Mouse (Mus musculus) thymus, postnatal 4 days (tissue): ENCODE results near the gene Ror1.

ENCODE experiments used
- DNase-seq: peaks from one replicate; pipeline ENCODE4 v3.0.0; 2021

Gene Ror1

GRCm38 (mm10) chr4:100169683-100170082 lies 74.1 kb downstream of the Ror1 start:
- no peak for DNase-seq

- peak; percentile 29 for DNase-seq
Observed at GRCm38 (mm10) chr4:100170161-100170650, 74.6 kb downstream of the Ror1 start.

DNA sequence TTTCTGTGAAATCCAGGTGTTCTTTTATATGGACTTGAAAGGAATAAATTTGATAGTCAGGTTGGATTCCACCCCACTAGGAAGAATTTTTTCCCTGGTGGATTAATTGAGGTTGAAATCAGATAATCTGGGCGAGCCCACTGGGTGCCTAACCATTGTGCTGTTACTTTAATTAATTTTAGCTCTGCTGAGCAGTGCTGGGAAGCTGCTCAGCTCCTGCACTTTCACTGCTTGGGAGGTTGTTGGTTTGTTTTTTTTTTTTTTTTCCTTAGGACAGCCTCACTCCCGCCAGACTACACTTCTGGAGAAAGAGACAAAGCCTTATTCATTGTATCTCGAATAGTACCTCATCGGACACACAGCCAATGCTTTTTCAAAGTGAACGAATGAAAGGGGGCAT lies 75.2 kb downstream of the Ror1 start:
- no peak for DNase-seq

- no peak for DNase-seq
Observed at GRCm38 (mm10) chr4:100171483-100171898, 75.9 kb downstream of the Ror1 start.

DNA sequence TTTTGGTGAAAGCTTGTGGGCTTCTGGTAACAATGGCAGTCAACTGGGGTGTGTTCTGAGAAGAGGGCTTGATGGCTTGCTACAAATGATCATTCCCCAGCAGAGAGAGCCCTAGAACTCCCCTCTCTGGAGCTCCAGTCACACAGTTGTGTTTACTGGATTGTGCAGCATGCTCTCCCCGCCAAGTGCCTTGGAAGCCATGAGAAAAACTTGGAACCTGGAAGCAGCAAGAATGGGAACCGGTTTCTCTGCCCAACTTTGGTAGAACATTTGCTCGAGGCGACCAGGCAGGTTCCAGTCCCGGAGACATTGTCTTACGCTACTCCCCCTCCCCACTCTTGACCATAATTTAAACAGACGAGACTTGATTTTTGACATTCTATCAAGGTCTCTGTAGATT lies 80.0 kb downstream of the Ror1 start:
- DNase-seq, result no peak

- no peak for DNase-seq
Observed at GRCm38 (mm10) chr4:100178316-100178715, 82.7 kb downstream of the Ror1 start.

DNA sequence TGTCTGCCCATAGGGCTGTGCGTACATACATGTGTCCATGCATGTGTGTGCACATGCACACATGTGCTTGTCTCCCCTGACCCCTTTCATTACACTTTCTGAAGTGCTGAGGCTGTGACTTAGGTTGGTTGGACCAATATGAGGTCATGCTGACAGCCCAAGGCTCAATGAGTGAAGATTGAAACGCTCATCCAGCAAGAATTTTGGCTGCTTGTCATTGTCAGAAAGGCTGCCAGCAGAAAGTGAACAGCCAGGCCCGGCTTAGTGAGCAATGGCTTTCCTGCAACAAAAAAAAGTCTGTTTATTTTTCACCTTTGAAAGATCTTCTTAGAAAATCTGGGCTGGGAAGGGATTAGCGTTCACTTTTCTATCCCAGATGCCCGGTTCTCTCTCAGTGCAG lies 86.1 kb downstream of the Ror1 start:
- no peak for DNase-seq

DNA sequence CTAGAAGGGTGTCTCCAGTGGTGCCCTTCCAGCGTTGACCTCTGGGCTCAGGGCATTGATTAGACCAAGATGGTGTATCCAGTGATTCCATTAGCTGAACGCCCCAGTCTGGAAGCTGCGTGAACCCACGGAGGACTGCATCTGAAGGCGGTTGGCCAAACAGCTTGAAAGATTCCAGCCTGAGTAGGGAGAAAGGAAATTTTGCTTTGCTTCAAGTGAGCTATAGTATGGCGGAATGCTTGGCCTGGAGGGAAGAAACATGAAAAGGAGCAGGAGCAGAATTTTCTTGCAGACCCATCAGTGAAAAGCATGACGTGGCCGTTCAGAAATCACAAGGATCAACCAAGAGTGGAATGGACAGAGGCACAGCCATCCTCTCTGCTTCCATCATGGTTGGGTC lies 91.2 kb downstream of the Ror1 start:
- no peak for DNase-seq

DNA sequence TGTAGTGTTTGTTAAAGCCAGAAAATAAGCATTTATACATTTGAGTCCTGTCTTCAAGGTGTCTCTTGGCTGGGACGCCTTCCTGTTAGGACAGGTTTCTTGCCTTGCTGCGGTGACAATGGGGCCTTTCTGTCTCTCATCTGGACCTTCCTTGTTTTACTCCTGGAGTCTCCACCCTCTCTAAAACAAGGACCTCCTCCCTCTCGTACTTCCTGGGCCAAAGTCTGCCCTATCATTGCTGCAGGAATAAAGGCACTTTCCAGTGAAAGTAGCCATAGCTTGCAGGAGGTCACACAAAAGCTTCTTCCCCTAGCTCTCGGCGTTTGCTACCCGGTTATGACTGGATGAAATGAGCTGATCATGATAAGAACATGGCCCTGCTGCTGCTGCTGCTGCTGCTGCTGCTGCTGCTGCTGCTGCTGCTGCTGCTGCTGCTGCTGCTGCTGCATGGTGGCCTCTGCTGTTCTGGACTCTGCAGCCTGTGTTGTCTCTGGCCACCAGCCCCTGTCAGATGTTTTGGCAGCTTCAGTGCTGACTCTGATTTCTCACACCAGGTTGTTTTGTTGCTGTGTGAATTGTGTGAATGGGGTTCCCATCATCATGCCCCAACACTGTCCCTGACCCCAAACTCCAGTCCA lies 92.1 kb downstream of the Ror1 start:
- DNase-seq, result no peak

- DNase-seq, result no peak
Observed at GRCm38 (mm10) chr4:100188201-100188699, 92.7 kb downstream of the Ror1 start.

GRCm38 (mm10) chr4:100191483-100191882 lies 95.9 kb downstream of the Ror1 start:
- DNase-seq, result no peak

GRCm38 (mm10) chr4:100194136-100194535 lies 98.5 kb downstream of the Ror1 start:
- no peak for DNase-seq

DNA sequence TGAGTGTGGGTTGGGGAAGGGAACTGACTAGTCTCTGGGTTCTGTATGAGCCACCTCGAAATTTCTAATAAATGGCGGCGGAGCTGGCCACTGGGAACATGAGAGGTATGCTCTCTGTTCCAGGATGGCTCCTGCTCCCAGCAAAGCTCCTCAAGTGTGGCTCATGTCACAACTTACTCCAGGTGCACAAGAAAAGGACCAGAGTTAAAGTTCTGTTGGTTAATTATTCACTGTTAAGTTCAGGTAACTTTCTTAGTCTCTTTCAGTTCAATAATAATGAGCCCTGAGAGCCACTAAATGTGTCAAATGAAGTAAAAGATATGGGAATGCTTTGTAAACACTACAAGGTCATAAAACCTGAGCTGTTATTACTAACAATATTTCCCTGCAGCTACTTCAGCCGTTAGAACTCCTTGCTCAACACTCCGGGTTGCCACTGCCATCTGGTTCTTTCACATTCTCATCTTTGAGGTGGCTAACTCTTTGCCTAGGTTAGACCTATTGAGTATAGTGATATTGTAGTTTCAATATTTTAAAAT lies 100.7 kb downstream of the Ror1 start:
- DNase-seq, result no peak

DNA sequence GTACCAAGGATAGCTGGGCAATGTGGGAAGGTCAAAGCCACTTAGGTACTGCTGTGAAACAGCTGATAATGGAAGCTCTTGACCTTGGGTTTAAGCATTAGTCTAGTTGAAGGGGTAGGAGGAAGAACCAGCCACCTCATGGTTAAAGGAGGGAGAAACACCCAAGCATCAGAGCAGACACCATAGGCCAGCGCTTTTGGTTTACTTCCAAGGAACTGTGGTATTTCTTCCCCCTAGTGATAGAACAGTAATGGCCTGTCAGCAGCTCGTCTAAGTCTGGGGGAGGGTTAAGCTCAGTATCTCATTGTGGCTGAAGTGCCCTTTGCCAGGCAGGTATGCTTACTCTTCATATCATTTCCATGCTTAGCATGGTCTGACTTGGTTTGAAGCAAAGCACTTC lies 102.7 kb downstream of the Ror1 start:
- no peak for DNase-seq

- DNase-seq, result no peak
Observed at GRCm38 (mm10) chr4:100201322-100201721, 105.7 kb downstream of the Ror1 start.

GRCm38 (mm10) chr4:100203066-100203465 lies 107.5 kb downstream of the Ror1 start:
- DNase-seq, result no peak

DNA sequence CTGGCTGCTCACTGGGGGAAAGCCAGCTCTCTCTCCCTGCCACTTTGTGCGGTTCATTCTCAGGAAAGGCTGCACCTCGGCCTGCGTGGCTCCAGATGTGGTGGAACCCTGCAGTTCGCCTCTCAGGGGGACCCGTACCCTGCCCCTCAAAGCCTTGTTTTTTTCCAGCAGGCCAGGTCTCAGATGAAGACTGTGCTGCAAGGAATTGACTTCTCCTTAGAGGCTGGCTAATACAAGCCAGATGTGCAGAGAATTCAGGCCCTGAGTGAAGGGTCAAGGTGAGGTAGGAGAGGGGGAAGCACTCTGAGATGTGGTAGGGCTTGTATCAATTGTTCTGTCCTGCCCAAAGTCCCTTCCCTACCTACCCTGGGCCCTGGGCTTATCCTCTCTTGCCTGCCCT lies 108.1 kb downstream of the Ror1 start:
- DNase-seq, result no peak

- DNase-seq, result no peak
Observed at GRCm38 (mm10) chr4:100204381-100204780, 108.8 kb downstream of the Ror1 start.

DNA sequence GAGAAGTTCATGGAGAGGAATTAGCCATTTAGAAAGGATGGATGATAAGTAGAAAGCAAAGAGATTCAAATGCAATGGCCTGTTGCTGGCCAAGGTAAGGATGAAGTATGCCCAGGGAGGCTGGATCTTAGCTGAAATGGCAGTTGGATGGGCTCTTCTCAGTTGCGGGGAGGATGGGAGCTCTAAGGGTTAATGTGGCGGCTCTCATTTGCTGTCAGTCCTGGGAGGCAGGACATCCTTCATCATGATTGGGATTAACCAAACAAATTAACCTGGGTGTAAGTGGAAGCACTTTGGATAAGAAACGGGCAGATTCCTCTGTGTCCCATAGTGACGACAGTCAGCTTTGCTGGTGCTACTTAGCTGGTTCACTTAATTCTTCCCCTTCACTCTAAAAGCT lies 112.5 kb downstream of the Ror1 start:
- no peak for DNase-seq

DNA sequence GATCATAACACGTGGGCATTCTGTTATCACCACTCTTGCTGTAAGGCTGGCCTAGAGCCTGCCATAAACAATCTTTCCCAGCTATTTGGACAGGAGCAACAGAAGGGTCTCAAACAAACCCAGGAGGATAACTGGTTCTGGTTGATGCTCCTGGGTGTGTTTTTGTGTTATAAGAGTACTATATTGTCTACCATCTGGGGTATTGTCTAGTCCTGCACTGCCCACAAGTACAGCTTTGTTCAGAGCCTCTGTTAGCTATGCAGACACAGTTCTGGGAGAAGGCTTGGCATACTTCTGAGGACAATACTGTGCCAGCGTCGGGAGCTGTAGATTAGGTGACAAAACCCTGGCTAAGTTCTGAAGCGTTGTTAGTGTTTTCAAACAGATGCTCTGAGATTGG lies 113.5 kb downstream of the Ror1 start:
- DNase-seq, result no peak

GRCm38 (mm10) chr4:100211331-100211730 lies 115.7 kb downstream of the Ror1 start:
- DNase-seq, result no peak

DNA sequence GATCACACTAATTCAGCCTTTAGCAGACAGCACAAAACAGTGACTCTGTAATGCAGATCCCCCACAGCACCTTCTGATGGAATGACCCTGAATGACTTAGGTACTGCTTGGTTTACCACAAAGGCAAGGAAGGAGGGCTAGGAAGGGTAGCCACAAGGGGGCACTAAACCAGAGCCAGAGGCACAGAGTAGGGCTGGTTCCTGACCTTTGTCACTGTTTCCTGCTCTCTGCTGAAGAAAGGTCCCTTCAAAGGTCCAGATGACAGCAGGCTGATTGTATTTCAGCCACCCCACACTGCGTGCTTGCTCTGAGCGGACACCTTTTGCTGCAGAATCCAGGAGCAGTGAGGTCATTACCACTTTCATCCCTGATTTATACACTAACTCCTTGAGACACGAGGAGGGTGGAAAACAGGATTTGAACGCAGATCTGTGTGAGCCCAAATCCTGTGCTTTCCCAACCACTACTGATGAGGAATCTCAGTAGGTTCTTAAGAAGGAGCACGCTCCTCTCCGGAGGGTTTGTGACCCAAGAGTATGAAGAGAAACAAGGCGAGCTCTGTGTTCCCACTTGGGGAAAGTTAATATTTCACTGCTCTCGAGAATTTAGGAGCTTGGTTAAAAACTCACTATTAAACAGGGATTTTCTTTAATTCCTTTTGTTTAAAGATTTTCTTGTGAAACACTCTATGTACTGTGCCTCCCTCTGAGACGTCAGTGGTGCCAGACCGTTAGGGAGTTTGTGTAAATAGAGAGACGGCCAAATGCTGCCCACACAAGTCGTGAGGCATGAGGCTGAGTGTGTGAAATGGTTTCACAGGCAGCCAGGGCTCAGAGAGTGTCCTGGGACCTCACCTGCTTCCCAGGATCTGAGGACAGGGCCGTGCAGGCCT lies 119.0 kb downstream of the Ror1 start:
- peak; percentile 56 for DNase-seq

GRCm38 (mm10) chr4:100216587-100216986 lies 121.0 kb downstream of the Ror1 start:
- no peak for DNase-seq

DNA sequence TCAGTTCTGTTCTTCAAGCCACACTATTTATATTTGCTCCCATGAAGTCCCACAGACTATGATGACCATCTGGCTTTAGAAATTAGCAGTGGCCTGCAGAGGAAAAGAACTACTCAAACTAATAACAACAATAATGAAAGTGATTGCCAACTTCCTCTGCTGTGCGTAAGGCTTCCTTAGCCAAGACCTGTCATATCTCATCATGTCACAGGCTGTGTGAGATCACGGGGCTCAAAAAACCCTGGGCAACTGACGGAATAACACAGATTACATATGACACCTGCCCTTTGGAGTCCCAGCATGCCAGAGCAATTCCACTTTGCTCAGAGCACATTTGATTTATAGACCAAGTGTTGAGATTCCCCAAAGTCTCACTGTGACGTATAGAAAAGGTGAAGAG lies 123.4 kb downstream of the Ror1 start:
- no peak for DNase-seq
